Mouse (Mus musculus) heart, postnatal 14 days (tissue): Measurements from ENCODE around the gene Smyd5. TPM values are rescaled to one million over a fixed set of nuclear protein-coding genes. Genes with fewer than 3 reads are reported as not detected.
"Not testable (repeated sequence)": the region's sequence is repeated elsewhere in the genome, so short reads cannot be mapped to it uniquely, and the experiment has no call there.

ENCODE experiments used
- DNase-seq, 2 experiments: peaks; one replicate each; pipeline ENCODE4 v3.0.0; 2021 to 2022
- intact Hi-C: fragments of 180-260 bp; cut with DNase I; formaldehyde crosslinking; loops from one replicate; pipeline ENCODE4 v1.15.1; 2025
- total RNA-seq, 2 experiments: library from RNA; stranded (reverse); gene quantifications; 2 replicates each; pipeline ENCODE4 v1.2.3; 2021

Smyd5 gene
- total RNA-seq, 2 experiments from 2014 or later: 5.1 to 6.6 TPM

GRCm38 (mm10) chr6:85444266-85444965 is 12.6 kb downstream of the Smyd5 start:
- intact Hi-C loops: no loop called here
- no peak for DNase-seq

GRCm38 (mm10) chr6:85445286-85445685 is 13.5 kb downstream of the Smyd5 start:
- intact Hi-C loops: no loop called here
- DNase-seq: no peak

DNA sequence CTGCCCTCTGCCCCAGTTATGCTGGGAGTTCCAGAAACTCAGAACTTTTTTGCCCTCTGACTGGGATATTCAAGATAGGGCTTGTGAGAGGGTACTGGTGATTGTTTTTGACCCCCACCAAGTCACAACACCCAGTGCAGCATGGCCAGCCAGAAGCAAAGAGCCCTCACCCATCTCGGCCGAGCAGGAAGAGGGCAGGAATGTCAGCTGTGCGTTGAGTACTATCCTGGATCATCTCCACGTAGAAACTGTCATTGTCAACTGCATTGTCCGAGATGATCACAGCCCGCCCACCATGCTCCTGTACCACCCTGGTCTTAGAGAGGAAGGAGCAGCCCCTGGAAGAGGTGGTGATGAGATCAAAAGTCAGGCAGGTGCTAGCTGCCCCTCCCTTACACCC is 15.6 kb downstream of the Smyd5 start:
- intact Hi-C loops: no loop called here
- DNase-seq: no peak

- DNase-seq: not testable (repeated sequence)
- intact Hi-C loops: loop anchor here (10.0 kb wide), 1 partner anchor 485 kb away; no protein-coding TSS in a partner anchor
Measured at GRCm38 (mm10) chr6:85450140-85450539, 18.4 kb downstream of the Smyd5 start.

DNA sequence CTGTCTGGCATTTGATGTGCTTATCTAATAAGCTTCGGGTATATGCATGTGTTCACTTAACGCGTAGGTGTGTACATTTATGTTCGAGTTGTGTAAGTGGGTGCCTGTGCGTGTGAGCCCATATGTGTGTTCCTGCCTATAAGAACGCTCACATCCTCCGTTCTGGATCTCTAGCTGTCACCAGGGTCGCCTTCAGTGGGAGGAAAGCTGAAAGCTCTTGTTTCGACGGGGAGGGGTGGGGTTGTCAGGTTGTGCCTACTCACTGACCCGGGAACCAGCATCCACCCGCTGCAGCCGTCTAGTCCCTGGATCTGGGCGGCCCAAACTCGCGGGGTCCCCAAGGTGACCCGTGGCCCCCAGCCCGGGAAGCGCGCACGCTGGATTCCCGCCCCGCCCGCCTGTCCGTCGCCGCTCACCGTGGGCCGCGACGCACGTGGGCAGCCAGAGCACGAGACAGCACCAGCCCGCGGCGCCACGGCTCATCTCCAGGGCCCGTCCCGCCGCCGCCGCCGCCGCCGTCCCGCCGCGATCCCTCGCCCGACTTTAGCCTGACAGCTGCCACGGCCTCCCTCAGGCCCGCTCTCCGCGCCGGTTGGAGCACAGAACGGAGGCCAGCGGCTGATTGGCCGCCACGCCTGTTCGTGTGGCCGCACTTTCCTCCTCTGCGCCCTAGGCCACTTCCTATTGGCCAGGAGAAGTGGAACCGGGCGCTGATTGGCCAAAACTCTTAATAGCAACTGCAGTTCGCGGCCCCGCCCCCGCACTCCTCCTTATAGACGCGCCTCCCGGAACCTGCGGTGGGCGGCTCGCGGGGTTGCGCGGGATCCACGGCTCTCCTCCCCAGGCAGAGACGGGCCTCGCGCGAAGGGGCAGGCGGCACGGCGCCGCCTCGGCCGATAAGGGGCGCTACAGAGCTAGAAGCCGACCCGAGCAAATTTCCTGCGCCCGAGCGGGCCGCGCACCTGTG is 19.2 kb downstream of the Smyd5 start, which contains the start of gene Cct7:
Gene Cct7, plus strand, starts transcription at position 818 of the 967 bp plus-strand sequence.
- peak; percentile 98 for DNase-seq
- intact Hi-C loops: loop anchor here (10.0 kb wide), 1 partner anchor 484 kb away; no protein-coding TSS in a partner anchor

DNA sequence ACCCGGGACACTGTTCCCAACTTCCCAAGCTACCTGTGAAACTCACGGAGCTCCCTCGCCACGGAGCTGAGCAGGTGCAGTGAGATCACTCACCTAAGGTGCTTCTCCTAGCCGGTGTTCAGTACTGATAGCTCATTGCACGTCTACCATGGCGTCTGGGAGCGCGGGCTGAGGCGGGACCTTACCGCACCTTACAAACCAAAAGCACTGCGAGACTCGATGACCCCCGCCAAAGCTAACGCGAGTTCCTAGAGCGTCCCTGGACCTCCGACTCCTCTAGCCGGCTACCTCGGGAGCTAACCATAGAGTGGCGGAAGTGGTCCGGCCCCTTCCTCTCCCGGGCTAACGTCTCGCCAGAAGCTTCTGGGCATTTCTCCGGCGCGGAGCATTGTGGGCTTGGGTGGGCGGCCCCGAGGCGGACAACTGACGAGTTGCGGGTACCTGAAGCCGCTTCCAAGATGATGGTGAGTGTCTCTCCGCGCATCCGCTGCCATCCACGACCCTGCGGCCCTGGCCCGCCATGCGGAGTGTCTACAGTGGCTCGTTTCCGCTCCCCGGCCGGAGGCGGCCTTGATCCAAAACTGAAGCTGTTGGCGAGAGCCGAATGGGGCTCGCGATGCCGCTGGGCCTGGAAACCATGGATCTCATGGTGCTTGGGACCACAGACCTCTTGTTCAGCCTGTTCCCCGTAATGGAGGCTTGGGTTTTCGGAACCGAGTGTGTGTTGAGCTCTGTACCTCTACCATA is 20.0 kb downstream of the Smyd5 start, which contains the start of gene Pradc1:
Gene Pradc1, minus strand, starts transcription at position 307 of the 747 bp plus-strand sequence.
- peak; percentile 96 to 97 for DNase-seq
- intact Hi-C loops: loop anchor here (10.0 kb wide), 1 partner anchor 483 kb away; no protein-coding TSS in a partner anchor

GRCm38 (mm10) chr6:85452411-85452665 is 20.5 kb downstream of the Smyd5 start:
- intact Hi-C loops: loop anchor here (10.0 kb wide), 1 partner anchor 482 kb away; no protein-coding TSS in a partner anchor
- no peak for DNase-seq

DNA sequence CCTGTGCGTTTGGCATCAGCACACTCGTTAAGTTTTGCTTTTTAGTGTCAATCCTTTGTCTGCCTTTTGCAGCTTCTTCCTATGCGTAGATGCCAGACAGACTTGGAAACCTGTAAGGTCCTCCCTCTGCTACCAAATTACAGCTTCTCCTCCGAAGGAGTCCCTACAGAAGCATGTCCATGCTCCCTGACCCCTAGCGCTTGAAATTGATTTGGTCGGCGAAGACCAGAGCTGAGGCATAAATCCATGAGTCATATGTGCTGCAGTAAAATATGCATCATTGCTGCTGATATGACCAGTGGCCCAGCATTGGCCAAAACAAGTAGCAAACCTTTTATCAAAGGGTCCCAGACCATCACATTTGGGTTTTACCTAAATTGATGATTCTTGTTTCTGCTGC is 21.0 kb downstream of the Smyd5 start:
- intact Hi-C loops: loop anchor here (10.0 kb wide), 1 partner anchor 482 kb away; no protein-coding TSS in a partner anchor
- DNase-seq: no peak

GRCm38 (mm10) chr6:85459621-85460020 is 27.8 kb downstream of the Smyd5 start:
- no peak for DNase-seq
- intact Hi-C loops: loop anchor here (10.0 kb wide), 1 partner anchor 475 kb away; no protein-coding TSS in a partner anchor

DNA sequence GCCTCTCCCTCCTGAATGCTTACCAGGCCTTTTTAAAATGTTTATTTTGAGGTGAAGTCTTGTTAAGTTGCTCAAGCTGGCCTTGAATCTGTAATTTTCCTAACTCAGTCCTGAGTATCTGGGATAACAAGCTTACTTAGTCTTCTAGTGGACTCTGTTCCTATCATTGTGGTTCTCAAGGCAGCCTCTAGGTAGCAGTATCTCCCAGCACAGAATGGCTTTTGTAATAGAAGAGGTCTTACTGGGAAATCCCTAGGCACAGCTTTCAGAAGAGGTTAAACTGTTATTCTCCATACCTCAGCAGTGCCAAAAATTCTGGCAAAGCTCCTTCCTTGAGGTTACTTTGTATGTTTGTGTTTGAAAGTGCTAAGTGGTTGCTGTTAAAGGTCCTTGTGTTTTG is 33.6 kb downstream of the Smyd5 start:
- intact Hi-C loops: no loop called here
- DNase-seq: no peak

DNA sequence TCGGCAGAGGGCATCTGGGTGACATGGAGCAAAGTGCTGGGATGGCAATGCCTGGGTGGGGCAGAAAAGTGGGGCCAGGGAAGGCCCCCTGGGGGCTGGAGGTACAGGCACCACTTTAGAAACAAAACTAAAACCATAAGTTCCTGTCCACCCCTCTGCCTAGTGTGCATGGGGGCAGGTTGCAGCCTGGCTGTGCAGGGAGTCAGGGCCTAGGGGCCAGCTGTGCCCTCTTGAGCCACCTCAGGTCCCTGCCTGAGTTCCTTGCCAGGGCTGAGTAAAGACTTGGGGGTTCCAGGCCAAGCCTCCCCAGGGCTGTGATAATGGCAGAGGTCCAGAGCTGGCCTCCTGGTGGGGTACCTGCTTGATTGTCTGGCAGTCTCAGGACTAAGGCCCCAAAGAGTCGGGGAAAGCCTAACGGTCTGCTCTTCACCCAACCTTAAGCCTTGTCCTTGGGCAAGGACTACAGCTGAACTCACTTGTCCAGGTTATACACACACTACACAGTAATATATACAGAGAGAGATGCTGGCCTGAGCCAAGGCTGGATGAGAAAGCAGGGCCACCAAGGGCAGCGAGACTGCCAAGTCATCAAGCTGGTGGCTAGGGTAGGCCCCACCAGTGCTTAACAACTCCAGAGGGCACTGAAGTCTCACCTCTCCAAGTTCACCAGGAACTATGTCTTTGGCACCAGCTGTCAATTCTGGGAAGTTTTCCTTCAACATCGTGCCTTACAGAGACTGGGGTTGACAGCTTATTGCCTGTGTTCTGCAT is 38.1 kb downstream of the Smyd5 start:
- no peak for DNase-seq
- intact Hi-C loops: no loop called here

GRCm38 (mm10) chr6:85471962-85472361 is 40.2 kb downstream of the Smyd5 start:
- intact Hi-C loops: no loop called here
- DNase-seq: no peak

- intact Hi-C loops: no loop called here
- no peak for DNase-seq
Measured at GRCm38 (mm10) chr6:85472542-85472941, 40.8 kb downstream of the Smyd5 start.

DNA sequence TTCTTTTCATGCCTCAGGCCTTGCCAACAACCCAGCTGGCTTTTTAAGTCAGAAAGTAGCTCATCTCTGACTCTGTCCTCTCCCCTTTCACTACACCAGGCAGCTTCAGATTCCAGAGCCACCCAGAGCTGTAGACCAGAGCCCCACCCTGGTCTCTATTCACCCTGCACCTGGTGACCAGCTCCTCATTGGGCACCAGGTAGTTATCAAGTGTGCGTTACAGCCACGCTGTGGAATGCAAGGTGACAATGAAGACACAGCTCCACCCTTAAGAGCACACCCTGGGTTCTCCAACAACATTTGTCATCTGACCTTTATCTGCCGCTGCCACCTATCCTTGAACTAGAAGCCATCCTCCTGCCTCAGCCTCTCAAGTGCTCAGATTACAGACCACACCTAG is 43.8 kb downstream of the Smyd5 start:
- no peak for DNase-seq
- intact Hi-C loops: no loop called here

DNA sequence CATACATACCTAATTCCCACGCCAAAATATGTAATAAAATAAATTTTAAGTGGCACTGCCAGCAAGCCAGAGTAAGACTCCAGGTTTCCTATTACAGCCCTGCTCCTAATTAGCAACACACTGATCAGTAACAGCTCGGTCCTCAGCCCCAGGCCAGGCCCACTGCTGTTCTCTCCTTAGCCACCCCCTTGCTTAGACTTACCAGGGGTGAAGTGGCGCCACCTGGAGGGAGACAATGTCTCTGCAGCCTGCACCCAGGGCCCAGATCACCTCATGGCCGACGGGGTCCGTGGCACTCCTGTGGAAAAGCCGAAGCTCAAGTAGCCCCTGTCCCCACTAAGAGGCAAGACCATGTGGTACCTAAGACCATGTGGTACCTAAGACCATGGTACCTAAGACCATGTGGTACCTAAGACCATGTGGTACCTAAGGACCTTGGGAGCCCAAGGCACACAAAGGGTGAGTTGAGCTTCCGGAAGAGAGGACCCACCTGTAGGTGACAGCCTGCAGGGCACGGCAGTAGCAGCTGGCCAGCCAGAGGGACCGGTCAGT is 45.7 kb downstream of the Smyd5 start:
- DNase-seq: no peak

GRCm38 (mm10) chr6:85478416-85478815 is 46.6 kb downstream of the Smyd5 start:
- intact Hi-C loops: no loop called here
- no peak for DNase-seq

More for the DNA sequence above, 45.7 kb downstream of the Smyd5 start:
- intact Hi-C loops: no loop called here

GRCm38 (mm10) chr6:85479979-85480378 is 48.2 kb downstream of the Smyd5 start:
- DNase-seq: no peak
- intact Hi-C loops: no loop called here

GRCm38 (mm10) chr6:85480685-85481084 is 48.9 kb downstream of the Smyd5 start:
- intact Hi-C loops: no loop called here
- no peak for DNase-seq
